Mouse (Mus musculus) lung, postnatal 0 days (tissue): ENCODE data around the gene Arih2.

Source experiments
- CTCF ChIP-seq: IDR thresholded peaks from 2 replicates; pipeline ENCODE4 v1.5.1; 2016; ENCODE audit warnings: antibody characterized with exemption, mild to moderate bottlenecking
- EP300 ChIP-seq: IDR thresholded peaks from 2 replicates; pipeline ENCODE4 v1.6.1; 2016; ENCODE audit warnings: antibody characterized with exemption, mild to moderate bottlenecking, control low read depth

DNA sequence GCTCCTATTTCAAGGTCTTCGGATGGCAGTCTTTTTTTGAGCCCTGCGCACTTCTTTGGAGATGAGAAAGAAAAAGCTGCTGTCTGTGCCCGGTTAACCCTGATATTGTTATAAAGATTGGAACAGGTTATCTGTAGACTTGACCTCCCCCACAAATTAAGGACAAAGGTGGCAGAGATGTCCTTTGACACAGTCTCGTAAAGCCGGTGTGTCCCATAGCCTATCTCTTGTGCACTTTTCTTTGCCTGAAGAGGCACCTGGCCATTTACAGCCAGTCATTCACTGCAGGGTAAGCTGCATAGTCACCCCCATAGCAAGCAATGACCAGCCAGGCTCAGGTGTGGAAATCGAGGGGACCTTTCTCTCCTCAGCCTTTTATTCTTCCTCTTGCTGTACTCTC, 13.5 kb upstream of the Arih2 start:
- TF ChIP-seq CTCF (no peak), EP300 (no peak)
